Mouse (Mus musculus) kidney, embryonic 16.5 days (tissue): ENCODE results near the gene Pard3b. TPM values are rescaled to one million over a fixed set of nuclear protein-coding genes. Genes with fewer than 3 reads are reported as not detected.

Source experiments
- ATAC-seq: fragments of 200-750 bp; cut with Nextera tagmentation; 2 replicates; pipeline ENCODE4 v1.8.0; 2017; ENCODE audit warnings: moderate TSS enrichment; ENCODE audit not compliant: low FRiP score, low TSS enrichment
- H3K27ac ChIP-seq: fragments of 300-500 bp; sonication (generic); 2 replicates; pipeline ENCODE4 v1.5.1; 2014; ENCODE audit warnings: low read length
- H3K27me3 ChIP-seq: fragments of 300-500 bp; sonication (generic); 2 replicates; pipeline ENCODE4 v1.6.1; 2014; ENCODE audit warnings: low read length, control low read depth, mixed read lengths; ENCODE audit not compliant: insufficient read depth
- H3K36me3 ChIP-seq: fragments of 300-500 bp; sonication (generic); 2 replicates; pipeline ENCODE4 v1.6.1; 2014; ENCODE audit warnings: low read length, control low read depth, mixed read lengths; ENCODE audit not compliant: insufficient read depth
- H3K4me1 ChIP-seq: fragments of 300-500 bp; sonication (generic); 2 replicates; pipeline ENCODE4 v1.6.1; 2014; ENCODE audit warnings: low read length, control low read depth, mixed read lengths; ENCODE audit not compliant: insufficient read depth
- H3K4me2 ChIP-seq: fragments of 300-500 bp; sonication (generic); replicated peaks from 2 replicates; pipeline ENCODE4 v1.6.1; 2014; ENCODE audit warnings: low read depth, low read length
- H3K4me3 ChIP-seq: fragments of 300-500 bp; sonication (generic); 2 replicates; pipeline ENCODE4 v1.5.1; 2014; ENCODE audit warnings: mild to moderate bottlenecking, low read length
- H3K9ac ChIP-seq: fragments of 300-500 bp; sonication (generic); replicated peaks from 2 replicates; pipeline ENCODE4 v1.6.1; 2014; ENCODE audit warnings: low read length
- H3K9me3 ChIP-seq: fragments of 300-500 bp; sonication (generic); 2 replicates; pipeline ENCODE4 v1.6.1; 2016; ENCODE audit warnings: low read length, control low read depth
- WGBS: fragments of 180-500 bp; shearing (Covaris S2); extraction: QIAGEN DNeasy Blood & Tissue Kit; methylation state at CpG from one replicate; pipeline ENCODE4 v1.1.7; 2014; 5-methylcytosine and 5-hydroxymethylcytosine counted together
- polyA plus RNA-seq: library from polyadenylated mRNA; unstranded; fragments of >200 nt; fragmentation: Nextera tagmentation; extraction: Ambion mirVana; gene quantifications from 2 replicates; pipeline ENCODE4 v1.2.1, GENCODE M21; 2015

Gene Pard3b
- polyA plus RNA-seq, 1 experiment from 2014 or later, result 17.6 TPM

DNA sequence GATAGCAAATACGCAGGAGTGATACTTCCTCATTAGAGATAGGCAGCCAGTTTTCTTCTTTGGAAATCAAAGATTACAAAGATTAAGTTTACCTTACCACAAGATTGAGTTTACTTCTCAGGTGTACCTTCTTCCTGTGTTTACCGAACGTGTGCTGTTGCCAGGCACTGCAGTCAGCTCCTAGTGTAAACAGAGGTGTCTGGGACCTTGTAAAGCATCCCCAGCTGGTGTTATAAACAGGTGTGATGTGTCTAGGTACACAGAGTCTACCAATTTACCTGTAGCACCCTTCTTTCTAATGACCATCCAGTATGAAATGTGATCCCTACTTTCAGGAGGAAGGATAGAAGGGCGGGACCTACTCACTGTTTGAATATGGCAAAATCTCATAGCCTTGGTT, 410.0 kb downstream of the Pard3b start:
- no peaks in the 10 kb centered on the region for H3K4me1 ChIP-seq
- no peak overlapping the region for H3K9ac ChIP-seq
- H3K27ac ChIP-seq, result no peak overlapping the region
- no peak overlapping the region for H3K4me2 ChIP-seq
- no peaks in the 10 kb centered on the region for H3K36me3 ChIP-seq
- no peak overlapping the region for H3K4me3 ChIP-seq
- no peak for ATAC-seq
- H3K9me3 ChIP-seq, result no peaks in the 10 kb centered on the region
- H3K27me3 ChIP-seq, result no peaks in the 10 kb centered on the region
- 67% methylated on average over 4 of the region's 4 CpGs for WGBS

DNA sequence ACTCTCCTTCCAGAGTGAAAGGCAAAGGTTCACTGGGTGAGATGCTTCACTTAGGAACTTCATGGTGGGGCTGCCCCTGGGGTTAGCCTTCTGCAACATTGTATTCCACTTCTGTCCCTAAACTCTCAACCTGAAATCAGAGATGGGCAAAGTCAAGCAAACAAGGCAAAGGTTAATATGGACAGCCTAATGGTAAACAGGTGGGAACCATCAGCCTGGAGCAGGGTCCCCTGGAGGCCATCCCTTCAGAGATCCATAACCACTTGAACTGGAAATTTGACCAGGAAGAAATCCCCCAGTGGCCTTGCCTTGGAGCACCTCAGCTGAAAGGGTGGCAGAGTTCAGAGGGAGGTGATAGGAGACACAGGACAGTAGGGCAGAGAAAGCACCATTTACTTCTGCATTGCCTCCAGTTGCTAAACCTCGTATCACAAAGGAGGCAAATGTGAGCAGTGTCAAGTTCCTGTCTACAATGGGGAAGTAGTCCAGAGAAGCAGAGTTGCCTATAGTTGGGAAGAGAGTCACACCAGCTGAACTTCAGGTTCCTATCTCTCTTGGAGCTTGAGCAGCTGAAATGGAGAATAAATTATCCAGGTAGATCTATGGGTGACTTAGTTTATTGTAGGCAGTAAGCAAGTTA, 412.7 kb downstream of the Pard3b start:
- Histone ChIP-seq H3K27ac (no peak overlapping the region), H3K9ac (no peak overlapping the region), H3K27me3 (no peaks in the 10 kb centered on the region), H3K36me3 (no peaks in the 10 kb centered on the region), H3K4me3 (no peak overlapping the region), H3K4me2 (no peak overlapping the region), H3K4me1 (no peaks in the 10 kb centered on the region), H3K9me3 (no peaks in the 10 kb centered on the region)
- no peak for ATAC-seq
- WGBS, result 19% methylated on average over 1 of the region's 1 CpGs

DNA sequence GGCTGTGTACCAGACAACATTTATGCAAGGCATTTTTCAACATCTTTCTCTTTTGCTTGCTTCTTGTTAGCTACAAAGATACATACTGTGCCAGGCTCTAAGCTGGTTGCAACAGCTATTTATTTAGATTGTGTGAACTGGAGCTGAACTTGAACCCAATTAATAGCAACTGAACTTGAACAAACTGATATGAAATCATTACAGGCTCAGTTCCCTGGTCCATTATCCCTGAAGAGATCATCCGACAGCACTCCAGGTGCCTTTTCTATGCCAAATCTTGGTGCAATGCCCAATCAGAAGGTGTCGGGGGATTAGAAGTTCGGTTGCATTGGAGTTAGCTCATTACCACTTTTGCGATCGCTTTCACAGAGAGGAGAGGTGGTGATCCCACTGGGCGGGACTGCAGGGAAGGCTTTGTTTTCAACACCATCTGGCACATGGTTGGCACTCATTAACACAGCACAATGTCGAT, 414.6 kb downstream of the Pard3b start:
- no peak for ATAC-seq
- Histone ChIP-seq H3K9me3 (no peaks in the 10 kb centered on the region), H3K27ac (no peak overlapping the region), H3K36me3 (no peaks in the 10 kb centered on the region), H3K4me1 (no peaks in the 10 kb centered on the region), H3K9ac (no peak overlapping the region), H3K4me2 (no peak overlapping the region), H3K27me3 (no peaks in the 10 kb centered on the region), H3K4me3 (no peak overlapping the region)
- 79% methylated on average over 7 of the region's 7 CpGs for WGBS

DNA sequence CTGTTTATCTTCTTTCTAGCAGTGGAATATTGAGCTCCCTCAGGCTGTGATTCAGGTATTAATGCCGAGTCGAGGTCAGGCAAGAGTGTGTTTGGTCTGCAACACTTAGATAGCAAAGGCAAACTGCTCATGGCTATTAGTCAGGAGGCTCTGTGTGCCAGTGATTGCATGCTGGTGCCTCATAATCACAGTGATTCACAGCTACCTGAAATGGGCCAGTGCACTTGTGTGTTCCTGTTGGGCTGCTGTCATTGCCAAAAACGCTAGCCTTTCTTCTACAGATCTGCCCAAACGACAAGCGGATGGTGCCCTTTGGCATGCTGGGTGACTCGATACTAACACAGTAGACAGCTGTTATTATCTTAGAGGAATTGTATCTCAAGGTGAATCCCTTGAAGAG, 416.7 kb downstream of the Pard3b start:
- Histone ChIP-seq H3K9me3 (no peaks in the 10 kb centered on the region), H3K27me3 (no peaks in the 10 kb centered on the region), H3K36me3 (no peaks in the 10 kb centered on the region), H3K4me1 (no peaks in the 10 kb centered on the region), H3K27ac (no peak overlapping the region), H3K4me2 (no peak overlapping the region), H3K4me3 (no peak overlapping the region), H3K9ac (no peak overlapping the region)
- 59% methylated on average over 6 of the region's 6 CpGs for WGBS
- no peak for ATAC-seq

DNA sequence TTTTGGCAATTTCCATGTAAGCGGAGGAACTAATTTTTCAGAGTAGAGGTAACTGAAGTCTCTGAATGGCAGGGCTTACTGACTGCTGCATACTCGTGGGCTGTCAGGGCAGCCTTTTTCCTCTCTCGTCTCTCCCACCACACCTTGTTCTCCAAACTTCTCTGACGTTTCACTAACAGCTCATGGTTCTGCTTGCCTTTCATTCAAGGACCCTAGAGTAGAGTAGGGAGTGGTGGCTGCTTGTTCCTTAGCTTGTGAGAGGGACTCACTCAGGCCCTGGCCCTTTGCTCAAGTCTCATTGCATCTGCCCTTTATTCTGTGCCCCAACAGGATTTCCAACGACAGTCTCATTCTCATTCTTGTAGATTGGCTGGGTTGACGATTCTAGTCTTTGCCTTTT, 432.0 kb downstream of the Pard3b start:
- peaks cover 8% of the 10 kb centered on the region for H3K9me3 ChIP-seq
- no peaks in the 10 kb centered on the region for H3K27me3 ChIP-seq
- H3K36me3 ChIP-seq, result 0 out of 2 replicates have a peak, but pooled peaks cover 5% of the 10 kb centered on the region
- no peak overlapping the region for H3K27ac ChIP-seq
- 87% methylated on average over 6 of the region's 6 CpGs for WGBS
- no peak overlapping the region for H3K4me2 ChIP-seq
- H3K9ac ChIP-seq, result no peak overlapping the region
- ATAC-seq, result no peak
- H3K4me3 ChIP-seq, result no peak overlapping the region
- no peaks in the 10 kb centered on the region for H3K4me1 ChIP-seq

DNA sequence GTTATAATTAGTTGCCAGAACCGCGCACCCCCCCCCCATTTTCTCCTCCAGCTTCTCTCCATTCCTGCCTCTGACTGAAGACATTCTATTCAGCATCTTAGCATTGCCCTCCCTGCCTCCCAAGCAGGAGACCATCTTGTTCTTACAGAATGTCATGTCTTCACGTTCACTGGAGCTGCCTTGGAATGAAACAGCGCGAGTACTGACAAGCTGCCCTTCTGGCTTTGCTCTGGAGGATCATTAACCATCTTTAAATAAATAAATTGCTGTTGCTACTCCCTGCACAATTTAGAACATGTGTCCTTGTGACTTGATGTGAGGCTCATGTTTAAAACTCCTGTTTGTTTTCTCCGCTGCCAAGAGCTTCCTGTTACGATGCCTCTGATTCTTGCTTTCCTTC, 432.5 kb downstream of the Pard3b start:
- Histone ChIP-seq H3K4me1 (no peaks in the 10 kb centered on the region), H3K9me3 (peaks cover 8% of the 10 kb centered on the region), H3K27me3 (no peaks in the 10 kb centered on the region), H3K27ac (no peak overlapping the region), H3K36me3 (0 out of 2 replicates have a peak, but pooled peaks cover 5% of the 10 kb centered on the region), H3K4me3 (no peak overlapping the region), H3K4me2 (no peak overlapping the region), H3K9ac (no peak overlapping the region)
- no peak for ATAC-seq
- 52% methylated on average over 7 of the region's 7 CpGs for WGBS

DNA sequence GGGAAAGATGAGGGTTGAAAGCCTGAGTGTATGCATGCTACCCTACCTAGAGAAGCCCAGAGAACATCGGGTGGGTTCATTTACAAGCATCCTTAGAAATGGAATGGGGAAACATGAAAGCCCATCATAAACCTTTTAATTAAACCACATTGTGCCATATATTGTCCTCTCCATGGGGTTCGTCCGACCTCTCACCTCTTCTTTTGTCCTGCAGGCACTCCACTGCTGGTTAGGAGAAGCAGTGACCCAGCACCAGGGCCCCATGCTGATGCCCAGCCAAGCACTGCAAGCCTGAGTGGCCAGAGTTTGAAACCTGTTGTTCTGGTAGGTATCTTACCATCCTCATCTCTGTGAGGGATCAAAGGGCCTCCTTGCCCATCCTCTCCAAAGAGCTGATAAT, 437.5 kb downstream of the Pard3b start:
- Histone ChIP-seq H3K27me3 (no peaks in the 10 kb centered on the region), H3K9me3 (no peaks in the 10 kb centered on the region), H3K36me3 (no peaks in the 10 kb centered on the region), H3K4me2 (no peak overlapping the region), H3K4me3 (no peak overlapping the region), H3K4me1 (no peaks in the 10 kb centered on the region), H3K27ac (no peak overlapping the region), H3K9ac (no peak overlapping the region)
- 65% methylated on average over 3 of the region's 3 CpGs for WGBS
- no peak for ATAC-seq

DNA sequence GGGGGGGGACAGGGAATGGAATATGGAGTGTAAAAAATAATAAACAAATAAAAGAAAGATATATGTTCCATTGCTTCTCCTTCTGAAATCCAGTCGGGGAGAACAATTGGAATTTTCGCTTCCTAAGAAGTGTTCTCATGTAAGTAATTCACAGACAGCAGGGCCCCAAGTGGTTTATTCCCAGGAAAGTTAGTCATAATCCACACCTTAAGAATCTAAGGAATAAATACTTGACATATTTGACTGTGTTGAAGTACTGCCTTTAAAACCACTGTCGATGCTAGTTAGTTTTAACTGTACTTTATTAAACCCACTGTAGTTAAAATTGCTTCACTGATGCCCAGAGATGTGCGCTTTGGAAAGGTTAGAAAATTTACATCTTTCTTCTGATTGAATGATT, 442.5 kb downstream of the Pard3b start:
- H3K9ac ChIP-seq, result no peak overlapping the region
- no peaks in the 10 kb centered on the region for H3K36me3 ChIP-seq
- H3K27me3 ChIP-seq, result no peaks in the 10 kb centered on the region
- H3K27ac ChIP-seq, result no peak overlapping the region
- WGBS, result 76% methylated on average over 4 of the region's 4 CpGs
- H3K4me1 ChIP-seq, result no peaks in the 10 kb centered on the region
- H3K4me2 ChIP-seq, result no peak overlapping the region
- no peaks in the 10 kb centered on the region for H3K9me3 ChIP-seq
- no peak for ATAC-seq
- no peak overlapping the region for H3K4me3 ChIP-seq

DNA sequence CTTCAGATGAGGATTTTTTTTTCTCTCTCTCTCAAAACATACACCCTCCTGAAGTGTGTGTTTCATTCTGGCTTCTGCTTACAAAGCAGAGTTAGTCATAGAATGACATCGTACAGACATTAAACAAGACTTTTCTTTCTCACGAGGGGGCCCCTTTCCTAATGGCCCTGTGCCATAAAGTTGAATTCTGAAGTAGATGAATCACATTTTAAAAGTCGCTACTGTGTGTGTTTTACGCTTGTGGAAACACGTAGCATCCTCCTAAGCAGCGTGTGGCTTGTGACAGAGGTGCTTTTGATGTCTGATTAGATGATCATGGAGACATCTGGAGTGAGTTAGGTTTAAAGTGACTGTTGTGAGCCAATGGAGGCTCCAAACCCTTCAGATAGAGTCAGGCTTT, 447.4 kb downstream of the Pard3b start:
- no peak for ATAC-seq
- Histone ChIP-seq H3K27me3 (no peaks in the 10 kb centered on the region), H3K4me3 (no peak overlapping the region), H3K4me2 (no peak overlapping the region), H3K36me3 (no peaks in the 10 kb centered on the region), H3K27ac (no peak overlapping the region), H3K4me1 (no peaks in the 10 kb centered on the region), H3K9ac (no peak overlapping the region), H3K9me3 (no peaks in the 10 kb centered on the region)
- 17% methylated on average over 6 of the region's 6 CpGs for WGBS

DNA sequence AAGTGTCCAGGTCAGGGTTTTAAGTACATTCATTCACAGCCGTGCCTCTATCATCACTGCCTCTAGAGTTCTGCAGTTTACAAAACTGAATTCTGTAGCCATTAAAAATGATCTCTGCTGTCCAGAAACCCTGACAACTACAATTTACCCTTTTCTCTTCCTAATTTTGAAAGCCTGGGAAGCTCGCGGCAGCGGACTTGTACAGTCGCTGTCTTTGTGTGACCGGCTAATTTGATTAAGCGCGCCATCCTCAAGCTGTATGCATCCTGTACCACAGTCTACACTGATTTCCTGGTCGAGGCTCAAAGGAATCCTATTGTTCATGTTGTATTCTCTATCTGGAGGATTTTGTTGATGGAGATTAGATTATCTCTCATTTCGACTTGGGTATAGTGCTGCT, 448.8 kb downstream of the Pard3b start:
- Histone ChIP-seq H3K36me3 (no peaks in the 10 kb centered on the region), H3K27ac (no peak overlapping the region)
- ATAC-seq, result no peak

More for the DNA sequence above, 448.8 kb downstream of the Pard3b start:
- no peaks in the 10 kb centered on the region for H3K9me3 ChIP-seq
- H3K27me3 ChIP-seq, result no peaks in the 10 kb centered on the region
- H3K4me3 ChIP-seq, result no peak overlapping the region
- H3K9ac ChIP-seq, result no peak overlapping the region
- WGBS, result 87% methylated on average over 10 of the region's 10 CpGs
- no peak overlapping the region for H3K4me2 ChIP-seq
- H3K4me1 ChIP-seq, result no peaks in the 10 kb centered on the region
